Mouse (Mus musculus) midbrain, embryonic 11.5 days (tissue): ENCODE measurements around the gene 1700001L19Rik. TPM values are rescaled to one million over a fixed set of nuclear protein-coding genes. Genes with fewer than 3 reads are reported as not detected.
A peak's percentile ranks its signal among the peaks of the same experiment; 100 is the strongest.
"Not testable (repeated sequence)": the region's sequence is repeated elsewhere in the genome, so short reads cannot be mapped to it uniquely, and the experiment has no call there.

ENCODE experiments used
- ATAC-seq: fragments of 200-750 bp; cut with Nextera tagmentation; 2 replicates; pipeline ENCODE4 v1.8.0; 2017; ENCODE audit warnings: moderate TSS enrichment, moderate library complexity; ENCODE audit not compliant: low FRiP score
- DNase-seq: peaks from one replicate; pipeline ENCODE4 v3.0.0; 2015; ENCODE audit warnings: low spot score; ENCODE audit errors: missing footprints
- H3K27ac ChIP-seq: fragments of 300-500 bp; sonication (generic); 2 replicates; pipeline ENCODE4 v1.5.1; 2014; ENCODE audit warnings: low read depth, low read length
- H3K27me3 ChIP-seq: fragments of 300-500 bp; sonication (generic); 2 replicates; pipeline ENCODE4 v1.6.1; 2014; ENCODE audit warnings: mild to moderate bottlenecking, low read length, moderate library complexity, mixed read lengths; ENCODE audit not compliant: control insufficient read depth, insufficient read depth
- H3K36me3 ChIP-seq: fragments of 300-500 bp; sonication (generic); 2 replicates; pipeline ENCODE4 v1.6.1; 2014; ENCODE audit warnings: mild to moderate bottlenecking, low read length, moderate library complexity, mixed read lengths; ENCODE audit not compliant: control insufficient read depth, insufficient read depth
- H3K4me1 ChIP-seq: fragments of 300-500 bp; sonication (generic); 2 replicates; pipeline ENCODE4 v1.6.1; 2014; ENCODE audit warnings: low read length; ENCODE audit not compliant: control insufficient read depth, insufficient read depth
- H3K4me2 ChIP-seq: fragments of 300-500 bp; sonication (generic); 2 replicates; pipeline ENCODE4 v1.6.1; 2014; ENCODE audit warnings: mild to moderate bottlenecking, moderate library complexity
- H3K4me3 ChIP-seq: fragments of 300-500 bp; sonication (generic); 2 replicates; pipeline ENCODE4 v1.5.1; 2014; ENCODE audit warnings: low read depth, low read length
- H3K9ac ChIP-seq: fragments of 300-500 bp; sonication (generic); 2 replicates; pipeline ENCODE4 v1.6.1; 2014; ENCODE audit warnings: low read length
- H3K9me3 ChIP-seq: fragments of 300-500 bp; sonication (generic); 2 replicates; pipeline ENCODE4 v1.6.1; 2016; ENCODE audit warnings: low read length; ENCODE audit not compliant: control insufficient read depth
- WGBS: fragments of 180-500 bp; shearing (Covaris S2); extraction: QIAGEN DNeasy Blood & Tissue Kit; methylation state at CpG from one replicate; pipeline ENCODE4 v1.1.7; 2014; 5-methylcytosine and 5-hydroxymethylcytosine counted together
- polyA plus RNA-seq: library from polyadenylated mRNA; unstranded; fragments of >200 nt; fragmentation: Nextera tagmentation; extraction: Ambion mirVana; gene quantifications from 2 replicates; pipeline ENCODE4 v1.2.1, GENCODE M21; 2014

The 1700001L19Rik gene
- 0.40 and 1.3 TPM in 2 replicates for polyA plus RNA-seq

DNA sequence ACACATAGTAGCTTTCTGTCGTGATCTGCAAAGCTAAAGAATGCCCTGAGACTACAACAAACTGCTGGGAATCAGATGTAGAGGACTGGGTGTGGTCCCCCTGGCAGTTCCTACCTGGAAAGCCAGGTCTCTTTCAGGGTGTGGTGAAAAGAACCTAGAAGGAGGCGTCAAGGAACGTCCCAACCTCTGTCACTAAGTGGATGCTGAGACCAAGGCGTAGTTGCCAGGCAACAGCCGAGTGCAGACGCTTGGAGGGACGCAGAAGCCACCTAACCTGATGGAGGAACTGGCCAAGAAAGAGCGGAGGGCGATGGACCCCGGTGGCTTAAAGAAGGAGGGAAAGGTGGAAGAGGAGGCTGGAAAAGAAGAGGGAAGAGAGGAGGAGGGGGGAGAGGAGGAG lies at the start of gene 1700001L19Rik:
Gene 1700001L19Rik, plus strand, starts transcription at position 223 of the 400 bp plus-strand sequence.
- WGBS, result 8% methylated on average over 10 of the region's 10 CpGs
- no peaks in the 10 kb centered on the region for H3K27me3 ChIP-seq
- H3K36me3 ChIP-seq, result no peaks in the 10 kb centered on the region
- no peaks in the 10 kb centered on the region; the same call in 1 of the 2 replicates for H3K4me1 ChIP-seq
- H3K4me3 ChIP-seq, result peak within 1 kb of the TSS; percentile 9; the same call in 1 of the 2 replicates
- H3K9me3 ChIP-seq, result no peaks in the 10 kb centered on the region
- no peak within 1 kb of the TSS for H3K27ac ChIP-seq
- no peak within 1 kb of the TSS for H3K9ac ChIP-seq
- H3K4me2 ChIP-seq, result peak within 1 kb of the TSS; percentile 39
- DNase-seq, result no peak
- 0 out of 2 replicates have a peak, but pooled peaks have one; percentile 17 for ATAC-seq

DNA sequence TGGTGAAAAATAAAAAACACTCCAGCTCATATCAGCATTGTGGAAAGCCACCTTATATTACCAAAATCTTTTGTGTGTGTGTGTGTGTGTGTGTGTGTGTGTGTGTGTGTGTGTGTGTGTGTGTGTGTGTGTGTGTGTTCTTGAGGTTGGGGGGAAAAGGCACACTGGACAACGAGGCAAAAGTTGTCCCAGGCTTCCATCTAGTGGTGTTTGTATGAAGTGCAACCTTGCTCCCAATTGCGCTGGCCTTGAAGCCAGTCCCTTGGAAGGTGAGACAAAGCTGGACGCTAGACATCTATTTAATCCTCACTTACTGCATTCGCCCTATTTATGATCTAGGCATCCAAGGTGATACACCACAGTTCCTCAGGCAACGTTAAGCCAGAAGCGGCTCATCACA lies 43.8 kb upstream of the 1700001L19Rik start:
- not testable (repeated sequence) for ATAC-seq, H3K9ac ChIP-seq, H3K4me1 ChIP-seq, H3K9me3 ChIP-seq, H3K4me3 ChIP-seq, H3K4me2 ChIP-seq, DNase-seq, H3K27me3 ChIP-seq, H3K36me3 ChIP-seq, H3K27ac ChIP-seq
- 51% methylated on average over 4 of the region's 6 CpGs for WGBS

DNA sequence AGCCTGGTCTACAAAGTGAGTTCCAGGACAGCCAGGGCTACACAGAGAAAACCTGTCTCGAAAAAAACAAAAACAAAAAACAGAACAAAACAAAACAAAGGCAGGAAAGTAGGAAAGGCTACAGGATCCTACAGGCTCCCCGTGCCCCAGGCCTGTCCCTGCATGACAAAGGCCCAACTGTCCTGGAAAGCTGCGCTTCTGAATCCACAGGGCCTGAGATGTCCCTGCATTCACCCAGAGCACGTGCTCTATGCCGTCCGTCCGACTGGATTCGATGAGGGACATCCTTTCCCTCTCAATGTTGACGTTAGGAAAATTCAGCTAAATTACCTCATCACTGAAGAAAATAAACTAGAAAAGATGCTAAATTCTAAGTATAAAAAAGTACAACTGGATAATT lies 29.1 kb upstream of the 1700001L19Rik start:
- no peak for DNase-seq
- no peak overlapping the region for H3K4me2 ChIP-seq
- no peak for ATAC-seq
- peaks cover 17% of the 10 kb centered on the region; the same call in 1 of the 2 replicates for H3K36me3 ChIP-seq
- no peak overlapping the region for H3K27ac ChIP-seq
- H3K9me3 ChIP-seq, result no peaks in the 10 kb centered on the region
- no peaks in the 10 kb centered on the region for H3K27me3 ChIP-seq
- H3K4me1 ChIP-seq, result no peaks in the 10 kb centered on the region
- WGBS, result 94% methylated on average over 9 of the region's 9 CpGs
- no peak overlapping the region for H3K9ac ChIP-seq
- H3K4me3 ChIP-seq, result no peak overlapping the region

DNA sequence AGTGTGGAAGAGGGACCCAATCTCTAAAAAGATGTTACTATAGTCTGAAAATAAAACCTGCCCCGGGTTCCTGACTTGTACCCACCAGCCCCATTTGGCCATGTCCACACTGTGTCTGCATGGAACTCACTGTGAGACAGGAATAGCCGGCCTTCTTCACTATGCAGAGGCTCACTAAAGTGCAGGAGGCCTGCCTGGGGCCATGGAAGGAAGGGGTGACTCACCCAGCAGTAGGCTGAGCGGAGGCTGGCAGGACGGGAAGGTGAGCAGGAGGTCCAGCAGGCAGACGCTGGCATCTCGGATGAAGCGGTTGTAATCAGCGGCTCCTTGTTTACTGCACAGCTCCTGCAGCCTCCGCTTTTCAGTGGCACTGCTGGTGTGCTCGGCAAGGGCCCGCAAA lies 28.7 kb upstream of the 1700001L19Rik start:
- H3K27ac ChIP-seq, result no peak overlapping the region
- H3K4me1 ChIP-seq, result no peaks in the 10 kb centered on the region
- no peak overlapping the region for H3K4me2 ChIP-seq
- H3K36me3 ChIP-seq, result peaks cover 15% of the 10 kb centered on the region; the same call in 1 of the 2 replicates
- no peak for ATAC-seq
- WGBS, result 92% methylated on average over 11 of the region's 11 CpGs
- no peaks in the 10 kb centered on the region for H3K27me3 ChIP-seq
- DNase-seq, result no peak
- H3K9me3 ChIP-seq, result no peaks in the 10 kb centered on the region
- H3K4me3 ChIP-seq, result no peak overlapping the region
- H3K9ac ChIP-seq, result no peak overlapping the region

DNA sequence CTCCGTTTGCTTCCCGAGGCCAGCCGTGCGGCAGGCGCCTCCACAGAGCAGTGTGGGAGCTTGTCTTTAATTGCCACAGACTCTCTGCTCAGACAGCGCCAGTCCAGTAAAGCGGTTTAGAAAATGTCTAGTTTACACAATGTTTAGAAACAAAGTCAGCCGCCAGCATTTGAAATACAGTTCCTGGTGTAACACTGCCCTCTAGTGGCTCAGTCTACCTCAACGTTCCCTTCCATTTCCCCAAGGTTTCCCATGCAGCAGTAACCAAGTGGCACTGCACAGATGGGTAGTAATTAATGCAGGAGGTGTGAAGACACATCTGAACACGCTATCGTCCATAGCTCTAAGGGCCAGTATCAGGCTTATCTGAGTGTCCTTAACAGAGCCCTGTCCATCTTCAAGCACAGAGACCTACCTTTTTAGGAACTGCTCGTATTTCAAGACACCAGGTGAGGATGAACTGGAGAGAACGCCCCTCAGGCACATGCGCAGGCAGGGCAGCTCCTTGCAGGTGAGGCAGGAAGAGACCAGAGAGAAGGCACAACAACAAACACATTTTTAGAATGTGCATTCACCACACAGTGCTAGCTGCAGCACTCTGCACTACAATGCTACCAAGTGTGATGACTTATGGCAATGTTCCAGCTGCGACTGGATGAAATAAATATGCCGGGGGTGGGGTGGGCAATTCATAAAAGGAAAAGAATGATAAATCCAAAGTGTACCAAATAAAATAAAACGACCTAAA lies 27.5 kb upstream of the 1700001L19Rik start:
- Histone ChIP-seq H3K27ac (no peak overlapping the region), H3K36me3 (peaks cover 9% of the 10 kb centered on the region; the same call in 1 of the 2 replicates), H3K4me3 (no peak overlapping the region), H3K9ac (no peak overlapping the region), H3K27me3 (no peaks in the 10 kb centered on the region), H3K4me2 (no peak overlapping the region), H3K9me3 (no peaks in the 10 kb centered on the region), H3K4me1 (no peaks in the 10 kb centered on the region)
- DNase-seq (peak; percentile 85), ATAC-seq (peak; percentile 72)
- 78% methylated on average over 17 of the region's 17 CpGs for WGBS

DNA sequence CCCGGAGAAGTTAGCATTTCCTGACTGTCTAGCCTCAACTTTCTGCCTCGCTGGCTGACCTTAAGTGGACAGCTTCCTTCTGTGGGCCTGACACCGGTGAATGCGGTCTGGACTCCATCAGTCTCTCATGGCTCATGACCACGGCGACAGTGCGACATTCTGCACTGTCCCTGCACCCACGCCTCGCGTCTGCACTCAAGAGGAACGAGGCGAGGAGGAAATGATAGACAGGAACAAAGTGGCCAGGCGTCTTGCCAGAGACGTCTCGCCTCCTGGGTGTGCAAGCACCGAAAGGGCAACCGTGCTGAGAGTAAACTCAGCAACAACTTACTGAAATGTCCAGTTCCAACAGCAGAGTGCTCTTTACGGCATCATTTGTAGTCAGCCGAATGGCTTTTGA lies 25.0 kb upstream of the 1700001L19Rik start:
- WGBS, result 93% methylated on average over 19 of the region's 19 CpGs
- H3K36me3 ChIP-seq, result peaks cover 16% of the 10 kb centered on the region

DNA sequence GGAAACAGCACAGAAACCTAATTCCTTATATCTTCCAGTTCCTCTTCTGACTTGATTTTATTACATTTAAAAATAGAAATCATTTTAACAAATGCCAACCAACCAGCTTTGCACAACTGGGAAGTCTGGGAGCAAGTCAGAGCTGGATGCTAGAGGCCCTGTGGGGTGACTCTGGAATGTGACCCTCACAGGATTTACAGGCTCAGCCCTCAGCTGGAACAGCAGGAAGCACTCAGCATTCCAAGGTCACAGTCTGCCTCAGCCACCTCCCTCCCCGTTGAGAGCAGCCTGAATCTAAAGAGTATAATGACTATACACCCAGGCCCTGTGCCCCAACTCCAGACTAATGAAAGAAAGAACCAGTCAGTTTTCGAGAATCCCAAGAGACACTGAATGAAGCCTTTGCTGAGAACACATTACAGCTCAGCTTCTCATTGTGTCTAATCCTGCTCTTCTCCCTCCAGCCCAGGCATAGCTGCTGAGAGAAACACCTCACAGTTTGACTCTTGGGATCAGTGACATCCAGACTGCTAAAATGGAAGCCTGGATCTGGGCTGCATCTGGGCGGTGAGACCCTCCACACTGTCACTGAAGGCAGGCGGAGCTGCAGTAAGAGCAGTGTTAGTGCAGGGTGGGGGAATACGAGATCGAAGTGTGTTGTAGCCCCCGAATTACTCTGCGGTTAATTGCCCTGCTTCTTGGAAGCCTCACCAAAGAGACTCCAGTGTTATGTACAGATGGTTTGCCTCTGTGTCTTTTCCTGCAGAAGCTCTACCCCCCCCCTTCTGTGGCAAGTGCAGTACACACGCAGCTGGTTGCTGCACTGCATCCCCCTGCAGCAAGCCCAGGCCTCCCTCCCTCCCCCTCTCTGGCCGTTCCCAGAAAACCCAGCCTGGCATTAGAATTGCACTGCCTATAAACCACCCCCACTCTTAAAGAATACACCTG lies 24.0 kb upstream of the 1700001L19Rik start:
- Histone ChIP-seq H3K27me3 (no peaks in the 10 kb centered on the region), H3K9ac (no peak overlapping the region), H3K27ac (no peak overlapping the region), H3K4me1 (no peaks in the 10 kb centered on the region), H3K36me3 (peaks cover 21% of the 10 kb centered on the region), H3K4me2 (no peak overlapping the region), H3K9me3 (no peaks in the 10 kb centered on the region), H3K4me3 (no peak overlapping the region)
- DNase-seq, result peak; percentile 83
- WGBS, result 68% methylated on average over 10 of the region's 10 CpGs
- peak; percentile 45; the same call in 1 of the 2 replicates for ATAC-seq

More for the DNA sequence above, 25.0 kb upstream of the 1700001L19Rik start:
- no peak for DNase-seq
- no peaks in the 10 kb centered on the region for H3K4me1 ChIP-seq
- no peak overlapping the region for H3K27ac ChIP-seq
- no peak overlapping the region for H3K4me3 ChIP-seq
- H3K9ac ChIP-seq, result no peak overlapping the region
- no peak for ATAC-seq
- no peaks in the 10 kb centered on the region for H3K9me3 ChIP-seq
- H3K4me2 ChIP-seq, result no peak overlapping the region
- no peaks in the 10 kb centered on the region for H3K27me3 ChIP-seq

DNA sequence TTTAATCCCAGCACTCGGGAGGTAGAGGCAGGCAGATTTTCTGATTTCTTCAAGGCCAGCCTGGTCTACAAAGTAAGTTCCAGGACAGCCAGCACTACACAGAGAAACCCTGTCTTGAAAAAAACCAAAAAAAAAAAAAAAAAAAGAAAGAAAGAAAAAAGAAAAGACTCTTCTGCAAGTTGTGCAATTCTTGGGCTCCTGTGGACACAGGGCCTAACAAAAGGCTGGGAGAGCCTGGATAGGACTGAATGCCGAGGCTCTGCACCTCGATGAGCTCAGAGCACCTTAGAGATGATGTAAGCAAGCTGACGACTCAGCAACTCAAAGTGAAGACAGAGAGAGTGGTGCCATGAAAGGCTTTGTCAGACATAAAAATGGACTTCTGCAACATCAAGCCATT lies 22.8 kb upstream of the 1700001L19Rik start:
- H3K4me2 ChIP-seq, result no peak overlapping the region
- peaks cover 18% of the 10 kb centered on the region for H3K36me3 ChIP-seq
- no peaks in the 10 kb centered on the region for H3K4me1 ChIP-seq
- H3K9me3 ChIP-seq, result no peaks in the 10 kb centered on the region
- no peaks in the 10 kb centered on the region for H3K27me3 ChIP-seq
- ATAC-seq, result no peak
- H3K4me3 ChIP-seq, result no peak overlapping the region
- H3K9ac ChIP-seq, result no peak overlapping the region
- peak; percentile 47 for DNase-seq
- H3K27ac ChIP-seq, result no peak overlapping the region
- 88% methylated on average over 4 of the region's 4 CpGs for WGBS

DNA sequence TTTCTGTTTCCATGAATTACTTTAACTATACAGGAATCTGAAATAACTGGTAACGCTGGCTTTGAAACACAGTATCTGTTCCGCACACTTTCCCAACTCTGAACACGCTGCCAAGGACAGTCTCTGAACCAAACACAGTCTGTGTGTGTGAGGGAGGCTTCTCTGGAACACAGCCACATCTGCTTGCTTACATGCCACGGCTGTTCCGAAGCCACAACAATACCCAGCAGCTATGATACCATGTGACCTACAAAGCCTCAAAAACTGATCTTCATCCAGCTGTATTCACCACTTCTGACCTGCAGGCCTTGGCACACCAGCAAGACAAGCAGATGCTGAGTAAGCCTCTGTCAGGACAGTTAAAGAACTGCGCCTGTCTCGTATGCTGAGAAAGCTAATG lies 19.3 kb upstream of the 1700001L19Rik start:
- H3K4me1 ChIP-seq, result peaks cover 3% of the 10 kb centered on the region
- WGBS, result 95% methylated on average over 7 of the region's 7 CpGs
- no peaks in the 10 kb centered on the region for H3K27me3 ChIP-seq
- ATAC-seq (no peak), DNase-seq (peak; percentile 31)
- no peak overlapping the region for H3K27ac ChIP-seq
- H3K9me3 ChIP-seq, result no peaks in the 10 kb centered on the region
- H3K4me2 ChIP-seq, result no peak overlapping the region
- H3K36me3 ChIP-seq, result peaks cover 12% of the 10 kb centered on the region
- H3K4me3 ChIP-seq, result no peak overlapping the region
- H3K9ac ChIP-seq, result no peak overlapping the region
